Mouse (Mus musculus) forebrain, embryonic 12.5 days (tissue): ENCODE measurements around the gene E330017A01Rik. TPM values are rescaled to one million over a fixed set of nuclear protein-coding genes. Genes with fewer than 3 reads are reported as not detected.

Experiments used
- ATAC-seq: fragments of 200-750 bp; cut with Nextera tagmentation; 2 replicates; pipeline ENCODE4 v1.8.0; 2017; ENCODE audit warnings: moderate TSS enrichment; ENCODE audit not compliant: low FRiP score
- H3K27ac ChIP-seq: fragments of 300-500 bp; sonication (generic); 2 replicates; pipeline ENCODE4 v1.5.1; 2016; ENCODE audit warnings: mild to moderate bottlenecking
- H3K27me3 ChIP-seq: fragments of 300-500 bp; sonication (generic); 2 replicates; pipeline ENCODE4 v1.6.1; 2016; ENCODE audit warnings: mild to moderate bottlenecking
- H3K36me3 ChIP-seq: fragments of 300-500 bp; sonication (generic); replicated peaks from 2 replicates; pipeline ENCODE4 v1.6.1; 2016; ENCODE audit warnings: mild to moderate bottlenecking
- H3K4me1 ChIP-seq: fragments of 300-500 bp; sonication (generic); 2 replicates; pipeline ENCODE4 v1.6.1; 2016
- H3K4me2 ChIP-seq: fragments of 300-500 bp; sonication (generic); 2 replicates; pipeline ENCODE4 v1.6.1; 2016; ENCODE audit warnings: mild to moderate bottlenecking, moderate library complexity
- H3K4me3 ChIP-seq: fragments of 300-500 bp; sonication (generic); replicated peaks from 2 replicates; pipeline ENCODE4 v1.5.1; 2016; ENCODE audit warnings: mild to moderate bottlenecking
- H3K9ac ChIP-seq: fragments of 300-500 bp; sonication (generic); 2 replicates; pipeline ENCODE4 v1.6.1; 2016; ENCODE audit warnings: mild to moderate bottlenecking
- H3K9me3 ChIP-seq: fragments of 300-500 bp; sonication (generic); 2 replicates; pipeline ENCODE4 v1.6.1; 2016
- WGBS: fragments of 180-500 bp; shearing (Covaris S2); methylation state at CpG from one replicate; pipeline ENCODE4 v1.1.7; 2016; 5-methylcytosine and 5-hydroxymethylcytosine counted together
- polyA plus RNA-seq: library from polyadenylated mRNA; unstranded; fragments of >200 nt; fragmentation: Nextera tagmentation; extraction: Ambion mirVana; gene quantifications from 2 replicates; pipeline ENCODE4 v1.2.1, GENCODE M21; 2016

E330017A01Rik gene
- polyA plus RNA-seq: not detected in 2 replicates

DNA sequence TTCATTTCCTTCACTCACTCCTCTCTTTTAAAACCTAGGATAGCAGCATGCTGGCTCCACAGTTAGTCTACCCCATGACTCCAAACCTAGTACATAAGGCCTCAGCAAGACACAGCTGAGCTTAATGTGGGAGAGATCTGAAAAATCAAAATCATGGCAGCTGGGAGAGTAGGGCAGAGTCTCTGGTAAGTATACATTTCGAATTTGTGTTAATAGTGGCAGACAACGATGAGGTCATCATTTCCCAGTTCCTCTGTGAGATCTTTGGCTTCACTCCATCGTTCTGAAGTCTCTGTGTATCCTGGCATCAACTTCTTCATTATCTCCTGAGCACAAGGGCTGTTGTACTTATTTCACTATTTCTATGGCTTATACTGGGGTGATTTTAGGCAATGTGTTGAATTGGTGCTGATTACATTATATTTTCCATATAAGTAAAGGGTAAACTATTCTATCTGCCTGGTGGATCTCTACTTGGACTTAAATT is at the start of gene E330017A01Rik:
Gene E330017A01Rik (minus strand): TSS at position 51 of the 487 bp plus-strand sequence.
- no peaks in the 10 kb centered on the region for H3K27me3 ChIP-seq
- no peaks in the 10 kb centered on the region for H3K36me3 ChIP-seq
- no peaks in the 10 kb centered on the region for H3K9me3 ChIP-seq
- no peak within 1 kb of the TSS for H3K4me3 ChIP-seq
- ATAC-seq: no peak
- WGBS: 91% methylated on average over 3 of the region's 3 CpGs
- no peaks in the 10 kb centered on the region for H3K4me1 ChIP-seq
- no peak within 1 kb of the TSS for H3K27ac ChIP-seq
- H3K9ac ChIP-seq: no peak within 1 kb of the TSS
- no peak within 1 kb of the TSS for H3K4me2 ChIP-seq

DNA sequence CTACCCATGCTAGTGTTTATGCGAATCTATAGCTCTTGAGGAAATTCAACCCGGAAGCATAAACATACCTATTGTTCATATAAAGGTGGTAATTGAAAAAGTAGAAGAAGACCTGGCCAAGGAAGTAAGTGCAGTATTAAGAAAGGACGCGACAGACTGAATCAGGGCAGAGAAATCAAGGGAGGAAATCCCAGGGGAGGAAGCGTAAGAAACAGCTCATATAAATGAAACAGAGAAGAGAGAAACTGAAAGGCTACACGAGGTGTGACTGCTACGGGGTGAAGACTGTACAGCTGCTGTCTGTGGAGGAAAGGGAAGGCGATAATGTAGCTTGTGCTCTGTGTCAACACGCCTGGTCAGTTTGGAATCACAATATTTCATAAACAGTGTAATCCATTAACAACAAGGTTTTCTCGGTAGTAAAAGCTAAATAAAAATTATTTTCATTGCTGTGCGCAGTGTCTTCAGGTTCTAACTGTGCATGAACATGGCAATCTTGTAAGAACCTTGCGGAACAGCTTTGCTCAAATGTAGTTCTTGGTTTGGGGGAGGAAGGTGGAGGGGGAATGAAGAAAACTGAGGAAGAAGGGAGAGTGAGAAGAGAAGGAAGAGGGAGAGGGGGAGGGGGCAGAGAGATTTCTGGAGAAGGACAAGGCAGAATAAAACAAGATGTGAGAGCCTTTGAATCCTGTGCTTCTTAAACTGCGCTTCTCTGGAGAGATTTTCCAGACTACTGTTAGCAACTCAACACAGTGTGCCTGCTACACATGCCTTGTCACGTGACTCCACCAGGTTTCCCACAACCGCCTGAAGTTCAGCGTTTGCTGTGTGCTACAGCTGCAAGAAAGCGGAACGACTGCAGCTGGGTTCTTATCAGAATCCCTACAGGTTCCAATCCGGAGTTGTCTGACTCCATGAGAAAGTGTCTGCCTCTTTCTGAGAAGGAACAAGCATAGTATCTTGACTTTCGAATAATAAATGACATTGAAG is 47.3 kb upstream of the E330017A01Rik start:
- Histone ChIP-seq H3K4me3 (no peak overlapping the region), H3K9ac (no peak overlapping the region), H3K27me3 (no peaks in the 10 kb centered on the region), H3K4me1 (no peaks in the 10 kb centered on the region), H3K9me3 (no peaks in the 10 kb centered on the region), H3K27ac (no peak overlapping the region), H3K36me3 (no peaks in the 10 kb centered on the region; the same call in 1 of the 2 replicates), H3K4me2 (no peak overlapping the region)
- ATAC-seq: no peak
- WGBS: 85% methylated on average over 20 of the region's 20 CpGs

GRCm38 (mm10) chr16:58684537-58684936 is 46.0 kb upstream of the E330017A01Rik start:
- Histone ChIP-seq H3K27ac (no peak overlapping the region), H3K9me3 (no peaks in the 10 kb centered on the region), H3K4me3 (no peak overlapping the region), H3K36me3 (no peaks in the 10 kb centered on the region; the same call in 1 of the 2 replicates), H3K4me1 (no peaks in the 10 kb centered on the region), H3K27me3 (no peaks in the 10 kb centered on the region), H3K9ac (no peak overlapping the region), H3K4me2 (no peak overlapping the region)
- ATAC-seq: no peak

DNA sequence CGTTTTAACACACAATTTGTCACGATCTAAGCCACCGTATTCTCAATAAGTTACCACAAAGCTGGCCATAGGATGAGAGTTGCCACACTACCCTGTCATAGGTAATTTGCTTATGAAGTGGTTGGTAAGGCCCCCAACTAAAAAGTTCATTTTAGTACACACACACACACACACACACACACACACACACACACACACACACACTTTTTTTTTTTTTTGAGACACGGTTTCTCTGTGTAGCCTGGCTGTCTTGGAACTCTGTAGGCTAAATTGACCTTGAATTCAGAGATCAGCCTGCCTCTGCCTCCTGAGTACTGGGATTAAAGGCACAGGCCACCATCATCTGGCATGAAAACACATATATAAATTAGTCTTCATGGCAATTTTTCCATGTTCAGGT is 45.4 kb upstream of the E330017A01Rik start:
- 90% methylated on average over 4 of the region's 4 CpGs for WGBS
- H3K27ac ChIP-seq: no peak overlapping the region
- no peaks in the 10 kb centered on the region for H3K27me3 ChIP-seq
- H3K36me3 ChIP-seq: no peaks in the 10 kb centered on the region; the same call in 1 of the 2 replicates
- H3K4me2 ChIP-seq: no peak overlapping the region
- H3K9ac ChIP-seq: no peak overlapping the region
- no peaks in the 10 kb centered on the region for H3K4me1 ChIP-seq
- no peak overlapping the region for H3K4me3 ChIP-seq
- H3K9me3 ChIP-seq: no peaks in the 10 kb centered on the region
- no peak for ATAC-seq

DNA sequence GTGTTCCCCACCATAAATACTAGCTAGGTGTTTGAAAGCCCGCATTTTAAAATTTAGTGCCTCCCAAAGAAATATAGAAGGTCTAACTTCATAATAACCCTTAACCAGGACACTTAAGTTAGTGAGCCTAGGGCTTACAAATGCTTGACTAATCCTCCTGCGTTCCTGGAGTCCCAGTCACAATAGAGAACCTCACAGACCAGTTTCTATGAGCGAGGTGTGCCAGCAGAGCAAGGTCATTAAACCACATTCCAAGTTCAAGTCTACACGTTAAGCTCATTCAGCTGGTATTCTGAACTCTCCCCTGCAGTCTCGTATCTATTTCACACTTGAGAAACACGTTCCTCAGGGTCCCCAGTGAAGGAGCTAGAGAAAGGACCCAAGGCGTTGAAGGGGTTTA is 44.3 kb upstream of the E330017A01Rik start:
- peaks cover 4% of the 10 kb centered on the region for H3K36me3 ChIP-seq
- H3K27ac ChIP-seq: no peak overlapping the region
- H3K27me3 ChIP-seq: no peaks in the 10 kb centered on the region
- H3K4me2 ChIP-seq: no peak overlapping the region
- no peaks in the 10 kb centered on the region for H3K9me3 ChIP-seq
- no peak overlapping the region for H3K4me3 ChIP-seq
- no peak for ATAC-seq
- WGBS: 80% methylated on average over 7 of the region's 7 CpGs
- H3K4me1 ChIP-seq: no peaks in the 10 kb centered on the region
- H3K9ac ChIP-seq: no peak overlapping the region

GRCm38 (mm10) chr16:58682046-58682445 is 43.5 kb upstream of the E330017A01Rik start:
- Histone ChIP-seq H3K9me3 (no peaks in the 10 kb centered on the region), H3K36me3 (peaks cover 9% of the 10 kb centered on the region), H3K27me3 (no peaks in the 10 kb centered on the region), H3K4me3 (no peak overlapping the region), H3K4me2 (no peak overlapping the region), H3K27ac (no peak overlapping the region), H3K4me1 (no peaks in the 10 kb centered on the region), H3K9ac (no peak overlapping the region)
- 94% methylated on average over 6 of the region's 6 CpGs for WGBS
- no peak for ATAC-seq

GRCm38 (mm10) chr16:58678660-58679059 is 40.1 kb upstream of the E330017A01Rik start:
- Histone ChIP-seq H3K9ac (no peak overlapping the region), H3K4me2 (no peak overlapping the region), H3K4me1 (no peaks in the 10 kb centered on the region), H3K27ac (no peak overlapping the region), H3K4me3 (no peak overlapping the region), H3K27me3 (no peaks in the 10 kb centered on the region), H3K9me3 (no peaks in the 10 kb centered on the region), H3K36me3 (peaks cover 29% of the 10 kb centered on the region)
- WGBS: 79% methylated on average over 7 of the region's 7 CpGs
- no peak for ATAC-seq

DNA sequence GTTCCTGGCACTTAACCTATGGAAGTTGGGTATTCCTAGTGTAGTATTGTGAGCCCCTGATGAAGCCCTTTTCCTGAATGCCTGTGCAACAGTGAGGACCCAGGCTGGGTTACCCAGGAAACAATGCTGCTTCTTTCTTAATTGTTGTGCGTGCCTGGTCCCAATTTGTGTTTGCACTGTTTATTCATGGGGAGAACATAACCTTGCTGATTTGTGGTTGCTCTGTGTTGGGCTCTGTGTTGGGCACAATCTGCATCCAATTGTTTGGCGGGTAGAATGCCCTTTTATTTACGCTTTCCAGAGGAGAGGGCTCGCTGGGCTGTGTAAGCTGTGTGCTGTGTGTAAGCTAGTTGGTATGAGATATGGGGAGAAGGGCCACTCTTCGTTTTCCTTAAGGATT is 39.0 kb upstream of the E330017A01Rik start:
- peaks cover 32% of the 10 kb centered on the region for H3K36me3 ChIP-seq
- no peaks in the 10 kb centered on the region for H3K27me3 ChIP-seq
- no peaks in the 10 kb centered on the region for H3K9me3 ChIP-seq
- H3K9ac ChIP-seq: no peak overlapping the region
- no peak for ATAC-seq
- no peak overlapping the region for H3K4me3 ChIP-seq
- H3K27ac ChIP-seq: no peak overlapping the region
- H3K4me1 ChIP-seq: no peaks in the 10 kb centered on the region
- 88% methylated on average over 5 of the region's 5 CpGs for WGBS
- no peak overlapping the region for H3K4me2 ChIP-seq

- H3K27me3 ChIP-seq: no peaks in the 10 kb centered on the region
- 96% methylated on average over 3 of the region's 3 CpGs for WGBS
- H3K9me3 ChIP-seq: no peaks in the 10 kb centered on the region
- H3K4me1 ChIP-seq: no peaks in the 10 kb centered on the region; the same call in 1 of the 2 replicates
- ATAC-seq: no peak
- no peak overlapping the region for H3K9ac ChIP-seq
- H3K4me2 ChIP-seq: no peak overlapping the region
- H3K4me3 ChIP-seq: no peak overlapping the region
- no peak overlapping the region for H3K27ac ChIP-seq
- peaks cover 32% of the 10 kb centered on the region for H3K36me3 ChIP-seq
These were observed 38.1 kb upstream of the E330017A01Rik start for GRCm38 (mm10) chr16:58676633-58677032.

- Histone ChIP-seq H3K36me3 (peaks cover 32% of the 10 kb centered on the region), H3K4me3 (no peak overlapping the region), H3K27ac (no peak overlapping the region), H3K27me3 (no peaks in the 10 kb centered on the region), H3K4me1 (peaks cover 4% of the 10 kb centered on the region), H3K9ac (no peak overlapping the region), H3K9me3 (no peaks in the 10 kb centered on the region), H3K4me2 (no peak overlapping the region)
- WGBS: 89% methylated on average over 7 of the region's 7 CpGs
- ATAC-seq: no peak
These were observed 37.6 kb upstream of the E330017A01Rik start for GRCm38 (mm10) chr16:58676156-58676555.

DNA sequence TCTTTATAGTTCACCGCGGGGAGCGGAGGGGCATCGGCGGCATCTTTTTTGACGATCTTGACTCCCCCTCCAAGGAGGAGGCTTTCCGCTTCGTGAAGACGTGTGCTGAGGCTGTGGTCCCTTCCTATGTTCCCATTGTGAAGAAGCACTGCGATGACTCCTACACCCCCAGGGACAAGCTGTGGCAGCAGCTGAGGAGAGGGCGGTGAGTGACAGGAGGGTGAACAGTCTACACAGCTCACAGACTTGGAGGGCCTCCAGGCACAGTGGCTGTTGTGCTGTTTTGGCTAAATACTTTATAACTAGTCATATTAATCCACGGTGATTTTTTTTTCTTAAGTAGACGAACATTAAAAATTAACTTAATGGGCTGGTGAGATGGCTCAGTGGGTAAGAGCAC is 36.7 kb upstream of the E330017A01Rik start:
- Histone ChIP-seq H3K4me3 (no peak overlapping the region), H3K27me3 (no peaks in the 10 kb centered on the region), H3K4me1 (peaks cover 10% of the 10 kb centered on the region), H3K36me3 (peaks cover 32% of the 10 kb centered on the region), H3K27ac (no peak overlapping the region), H3K9ac (no peak overlapping the region), H3K9me3 (no peaks in the 10 kb centered on the region), H3K4me2 (no peak overlapping the region)
- 93% methylated on average over 13 of the region's 13 CpGs for WGBS
- no peak for ATAC-seq

- H3K4me2 ChIP-seq: no peak overlapping the region
- peaks cover 10% of the 10 kb centered on the region for H3K4me1 ChIP-seq
- no peak overlapping the region for H3K9ac ChIP-seq
- no peaks in the 10 kb centered on the region for H3K9me3 ChIP-seq
- no peak overlapping the region for H3K27ac ChIP-seq
- H3K36me3 ChIP-seq: peaks cover 32% of the 10 kb centered on the region
- H3K27me3 ChIP-seq: no peaks in the 10 kb centered on the region
- no peak overlapping the region for H3K4me3 ChIP-seq
- 94% methylated on average over 15 of the region's 15 CpGs for WGBS
- no peak for ATAC-seq
These were observed 35.4 kb upstream of the E330017A01Rik start for GRCm38 (mm10) chr16:58673811-58674410.
